Mouse (Mus musculus) layer of hippocampus, adult 2 months (tissue): ENCODE measurements at regions not wholly inside any gene's neighbourhood (a gene's known extent, or its start where the extent isn't known, plus 50 kb on each side); places are given as distances from the start of the nearest gene placed in this dataset.

ENCODE experiments used
- DNase-seq, 2 experiments: peaks; one replicate each; pipeline ENCODE4 v3.0.0; 2022; ENCODE audit warnings: low spot score in 2 of 2
- H3K27ac ChIP-seq: fragments of 200-600 bp; 2 replicates; pipeline ENCODE4 v1.8.1; 2022
- H3K4me3 ChIP-seq: fragments of 200-600 bp; 2 replicates; pipeline ENCODE4 v1.8.1; 2022; ENCODE audit warnings: mild to moderate bottlenecking
- CTCF ChIP-seq: fragments of 200-600 bp; conservative IDR thresholded peaks from 2 replicates; pipeline ENCODE4 v1.8.1; 2022; ENCODE audit warnings: antibody characterized with exemption, mild to moderate bottlenecking, moderate library complexity

- no peak for TF ChIP-seq CTCF
- Histone ChIP-seq H3K4me3 (no peak overlapping the region), H3K27ac (no peak overlapping the region)
- no peak for DNase-seq
Measured at GRCm38 (mm10) chr4:153542631-153543031, 60.0 kb upstream of the Ajap1 start.

GRCm38 (mm10) chr4:153543900-153544648 lies 61.5 kb upstream of the Ajap1 start:
- H3K4me3 ChIP-seq: no peak overlapping the region
- DNase-seq: no peak
- no peak overlapping the region for H3K27ac ChIP-seq
- no peak for TF ChIP-seq CTCF

GRCm38 (mm10) chr4:153546709-153547108 lies 64.1 kb upstream of the Ajap1 start:
- H3K4me3 ChIP-seq: no peak overlapping the region
- no peak overlapping the region for H3K27ac ChIP-seq
- DNase-seq: no peak
- TF ChIP-seq CTCF: no peak

- DNase-seq: no peak
- TF ChIP-seq CTCF: no peak
- Histone ChIP-seq H3K4me3 (no peak overlapping the region), H3K27ac (no peak overlapping the region)
Measured at GRCm38 (mm10) chr4:153547111-153547510, 64.5 kb upstream of the Ajap1 start.

GRCm38 (mm10) chr4:153547871-153548270 lies 65.3 kb upstream of the Ajap1 start:
- H3K27ac ChIP-seq: peak overlapping the region; percentile 78
- no peak overlapping the region for H3K4me3 ChIP-seq

GRCm38 (mm10) chr4:153551291-153551690 lies 68.7 kb upstream of the Ajap1 start:
- TF ChIP-seq CTCF: no peak
- no peak for DNase-seq
- Histone ChIP-seq H3K27ac (no peak overlapping the region), H3K4me3 (no peak overlapping the region)

More at GRCm38 (mm10) chr4:153547871-153548270, 65.3 kb upstream of the Ajap1 start:
- no peak for TF ChIP-seq CTCF
- DNase-seq: peak; percentile 41 to 54

GRCm38 (mm10) chr4:153552483-153552882 lies 69.9 kb upstream of the Ajap1 start:
- Histone ChIP-seq H3K27ac (no peak overlapping the region), H3K4me3 (no peak overlapping the region)
- no peak for DNase-seq
- TF ChIP-seq CTCF: no peak

- Histone ChIP-seq H3K27ac (no peak overlapping the region), H3K4me3 (no peak overlapping the region; the same call in 1 of the 2 replicates)
- peak; percentile 17 to 41 for DNase-seq
- no peak for TF ChIP-seq CTCF
Measured at GRCm38 (mm10) chr4:153557812-153558608, 75.4 kb upstream of the Ajap1 start.

GRCm38 (mm10) chr4:153559568-153559967 lies 77.0 kb upstream of the Ajap1 start:
- no peak overlapping the region for H3K4me3 ChIP-seq
- DNase-seq: no peak
- no peak overlapping the region for H3K27ac ChIP-seq
- no peak for TF ChIP-seq CTCF

GRCm38 (mm10) chr4:153560193-153560592 lies 77.6 kb upstream of the Ajap1 start:
- no peak overlapping the region for H3K4me3 ChIP-seq
- H3K27ac ChIP-seq: no peak overlapping the region
- TF ChIP-seq CTCF: no peak
- DNase-seq: no peak

GRCm38 (mm10) chr4:153560956-153561355 lies 78.3 kb upstream of the Ajap1 start:
- no peak for DNase-seq
- Histone ChIP-seq H3K27ac (no peak overlapping the region), H3K4me3 (no peak overlapping the region)
- TF ChIP-seq CTCF: no peak

GRCm38 (mm10) chr4:153561991-153562390 lies 79.4 kb upstream of the Ajap1 start:
- Histone ChIP-seq H3K27ac (no peak overlapping the region), H3K4me3 (no peak overlapping the region)

GRCm38 (mm10) chr4:153567329-153567973 lies 84.8 kb upstream of the Ajap1 start:
- no peak for TF ChIP-seq CTCF
- Histone ChIP-seq H3K27ac (no peak overlapping the region), H3K4me3 (no peak overlapping the region)
- DNase-seq: no peak

More at GRCm38 (mm10) chr4:153561991-153562390, 79.4 kb upstream of the Ajap1 start:
- no peak for TF ChIP-seq CTCF
- no peak for DNase-seq
